Mouse (Mus musculus) naive thymus-derived CD4-positive, alpha-beta T cell, adult 2 months (primary cell): ENCODE data around the gene Olfr867.

Source experiments
- DNase-seq: peaks from one replicate; pipeline ENCODE4 v3.0.0-alpha.2; 2011; ENCODE audit warnings: low read depth

Gene Olfr867

GRCm38 (mm10) chr9:20057462-20057861 is at the start of gene Olfr867:
Gene Olfr867 (minus strand): TSS chr9:20057562.
- no peak for DNase-seq

GRCm38 (mm10) chr9:20098326-20098725 is 41.0 kb upstream of the Olfr867 start, which contains the start of gene Olfr868:
Gene Olfr868 (plus strand): TSS chr9:20098626.
- no peak for DNase-seq

GRCm38 (mm10) chr9:20073523-20074177 is 16.3 kb upstream of the Olfr867 start:
- no peak for DNase-seq

- no peak for DNase-seq
These were observed 13.9 kb upstream of the Olfr867 start for GRCm38 (mm10) chr9:20071291-20071690.

GRCm38 (mm10) chr9:20070236-20070635 is 12.9 kb upstream of the Olfr867 start:
- DNase-seq, result no peak

- DNase-seq, result no peak
These were observed 9.4 kb downstream of the Olfr867 start for GRCm38 (mm10) chr9:20047964-20048363.

GRCm38 (mm10) chr9:20027935-20028334 is 29.4 kb downstream of the Olfr867 start, which contains the start of gene Olfr866:
Gene Olfr866 (minus strand): TSS chr9:20028035.
- no peak for DNase-seq
